In genomic region chr12:103356415-103356748, GRCm38 (mm10) we compare ENCODE assay signal across 1 mouse cellular context.
TF ChIP-seq lines count a peak whose summit lies in the region.

No protein-coding gene starts in this region.

TF ChIP-seq in myocyte, 11 proteins besides CTCF, POLR2A, EP300 and RAD21 (continued from another document):
- TF ChIP-seq SRF (IDR thresholded peaks at IDR 0.05; ENCODE audit: control insufficient read depth, insufficient read length, low read depth) (no peak), MYOD1 (IDR thresholded peaks at IDR 0.05; ENCODE audit: control insufficient read depth in 1 of 3, insufficient read length in 2 of 3, low read depth in 2 of 3) (no peak), MYOG (IDR thresholded peaks at IDR 0.05; ENCODE audit: control insufficient read depth in 1 of 3, insufficient read depth in 1 of 3, insufficient read length in 2 of 3, low read depth in 2 of 3) (no peak), USF1 (IDR thresholded peaks at IDR 0.05; ENCODE audit: low read depth) (no peak)
